Mouse (Mus musculus): Measurements from ENCODE around the gene Ptpa. TPM values are rescaled to one million over a fixed set of nuclear protein-coding genes. Genes with fewer than 3 reads are reported as not detected.

Ptpa gene
- polyA plus RNA-seq, 1 experiment from 2014 or later: 129 TPM

DNA sequence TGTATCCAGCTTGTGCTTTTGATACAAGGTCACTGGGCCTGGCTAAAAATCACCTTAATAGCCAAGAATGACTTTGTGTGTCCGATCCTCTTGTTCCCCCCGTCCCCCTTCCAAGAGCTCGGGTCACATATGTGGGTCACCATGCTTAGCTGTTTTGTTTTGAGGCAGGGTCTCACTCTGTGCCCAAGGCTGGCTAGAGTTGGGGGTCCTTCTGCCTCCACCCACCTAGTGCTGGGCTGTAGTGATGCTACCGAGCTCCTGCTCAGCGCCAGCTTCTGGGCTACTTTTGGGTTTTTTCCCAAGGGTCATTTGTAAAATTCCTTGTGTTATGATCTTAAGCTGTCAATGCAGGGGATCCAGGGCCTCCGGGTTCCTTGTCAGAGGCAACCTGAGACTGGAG is 2.4 kb downstream of the Ptpa start:
- H3K4me3 ChIP-seq: no peak overlapping the region
- WGBS: 72% methylated on average over 6 of the region's 6 CpGs
- no peak overlapping the region for H3K27ac ChIP-seq
- H3K9ac ChIP-seq: peak overlapping the region; percentile 44; the same call in 1 of the 2 replicates
- no peaks in the 10 kb centered on the region for H3K9me3 ChIP-seq
- H3K4me1 ChIP-seq: peaks cover 37% of the 10 kb centered on the region
- no peaks in the 10 kb centered on the region for H3K36me3 ChIP-seq
- no peaks in the 10 kb centered on the region for H3K27me3 ChIP-seq (replicated peaks)
- no peak for ATAC-seq (ENCODE audit: low FRiP score, low read depth)
- H3K4me2 ChIP-seq (replicated peaks): peak overlapping the region; percentile 41

DNA sequence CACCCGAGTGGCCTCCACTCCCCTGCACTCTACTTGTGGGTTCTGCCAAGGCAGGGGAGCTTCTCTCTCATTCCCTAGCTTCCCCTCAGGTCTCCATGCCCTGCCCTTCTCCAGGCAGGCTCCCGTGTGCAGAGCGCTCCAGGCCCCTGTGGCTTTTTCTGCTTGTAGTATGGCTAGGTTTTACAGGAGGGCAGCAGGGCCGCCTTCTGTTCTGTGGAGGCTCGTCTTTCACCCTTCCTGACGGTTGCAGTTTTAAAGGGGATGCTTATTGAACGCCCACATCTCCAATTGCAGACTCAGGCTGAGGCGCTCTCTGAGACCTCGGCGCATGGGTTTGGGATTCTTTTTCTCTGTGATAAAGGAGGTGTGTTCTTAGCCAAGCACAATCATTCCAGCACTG is 3.3 kb downstream of the Ptpa start:
- H3K4me2 ChIP-seq (replicated peaks): peak overlapping the region; percentile 41
- no peaks in the 10 kb centered on the region for H3K9me3 ChIP-seq
- H3K27me3 ChIP-seq (replicated peaks): no peaks in the 10 kb centered on the region
- no peak overlapping the region for H3K4me3 ChIP-seq
- no peak for ATAC-seq (ENCODE audit: low FRiP score, low read depth)
- H3K9ac ChIP-seq: peak overlapping the region; percentile 44; the same call in 1 of the 2 replicates
- 21% methylated on average over 10 of the region's 10 CpGs for WGBS
- no peaks in the 10 kb centered on the region for H3K36me3 ChIP-seq
- no peak overlapping the region for H3K27ac ChIP-seq
- peaks cover 33% of the 10 kb centered on the region for H3K4me1 ChIP-seq

- no peak overlapping the region for H3K27ac ChIP-seq
Measured at GRCm38 (mm10) chr2:30421432-30421831, 5.6 kb downstream of the Ptpa start.

DNA sequence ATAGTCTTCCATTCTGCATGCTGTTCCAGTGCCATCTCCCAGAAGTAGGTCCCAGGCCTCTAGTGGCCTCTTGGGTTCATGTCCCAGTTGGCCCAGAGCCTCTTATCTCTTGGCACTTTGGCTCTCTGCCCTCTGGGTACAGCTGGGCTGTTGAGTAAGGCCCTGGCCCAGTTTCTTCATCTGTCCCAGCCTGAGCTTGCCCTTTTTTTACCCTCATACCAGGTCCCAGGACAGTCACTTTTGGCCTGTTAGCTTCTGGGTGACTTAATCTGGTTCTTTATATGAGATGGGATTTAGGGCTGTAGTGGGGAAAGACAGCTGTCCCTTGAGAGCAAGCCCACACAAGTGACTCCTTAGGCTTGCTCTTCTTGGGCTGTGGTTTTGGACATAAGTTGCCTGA is 13.3 kb downstream of the Ptpa start:
- Histone ChIP-seq H3K9me3 (no peaks in the 10 kb centered on the region), H3K36me3 (peaks cover 76% of the 10 kb centered on the region), H3K4me1 (no peaks in the 10 kb centered on the region), H3K27ac (no peak overlapping the region), H3K9ac (no peak overlapping the region), H3K4me2 (replicated peaks) (no peak overlapping the region), H3K4me3 (no peak overlapping the region), H3K27me3 (replicated peaks) (no peaks in the 10 kb centered on the region)
- ATAC-seq (ENCODE audit: low FRiP score, low read depth): no peak

More at GRCm38 (mm10) chr2:30421432-30421831, 5.6 kb downstream of the Ptpa start:
- no peak overlapping the region for H3K9ac ChIP-seq
- H3K4me3 ChIP-seq: no peak overlapping the region
- H3K27me3 ChIP-seq (replicated peaks): no peaks in the 10 kb centered on the region
- ATAC-seq (ENCODE audit: low FRiP score, low read depth): no peak
- 65% methylated on average over 4 of the region's 4 CpGs for WGBS
- H3K4me2 ChIP-seq (replicated peaks): no peak overlapping the region
- H3K4me1 ChIP-seq: peaks cover 26% of the 10 kb centered on the region
- peaks cover 2% of the 10 kb centered on the region for H3K36me3 ChIP-seq
- H3K9me3 ChIP-seq: no peaks in the 10 kb centered on the region

DNA sequence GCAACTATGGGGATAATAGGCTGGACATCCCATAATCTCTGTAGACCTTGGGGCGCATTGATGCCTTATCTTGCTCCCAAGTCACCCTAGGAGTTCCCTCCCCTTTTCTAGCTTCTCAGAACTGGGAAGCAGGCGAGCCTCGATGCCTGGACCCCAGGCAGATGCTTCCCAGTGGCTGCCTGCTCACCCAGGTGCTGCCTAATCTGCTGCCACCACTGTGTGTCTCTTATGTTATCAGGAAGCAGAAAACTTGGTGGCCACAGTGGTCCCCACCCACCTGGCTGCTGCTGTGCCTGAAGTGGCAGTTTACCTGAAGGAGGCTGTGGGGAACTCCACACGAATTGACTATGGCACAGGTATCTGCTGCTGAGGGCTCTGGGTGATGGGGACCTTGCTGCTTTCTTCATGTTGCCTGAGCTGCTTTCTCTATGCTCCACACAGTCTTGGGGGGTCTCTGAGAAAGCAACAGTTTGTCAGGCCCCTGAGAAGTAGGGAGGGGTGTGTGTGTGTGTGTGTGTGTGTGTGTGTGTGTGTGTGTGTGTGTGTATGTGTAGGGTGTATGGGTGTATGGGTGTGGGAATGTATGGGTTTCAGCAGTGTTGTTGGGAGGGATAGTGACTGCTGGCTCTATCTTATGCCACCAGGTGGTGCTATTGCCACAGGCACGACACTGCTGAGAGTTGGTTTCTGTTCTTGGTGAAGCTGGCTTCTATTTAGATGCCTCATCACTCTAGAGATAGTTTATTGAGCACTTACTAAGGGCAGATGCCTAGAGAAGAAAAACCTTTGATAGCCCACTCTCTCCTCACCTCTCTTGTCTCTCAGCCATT is 19.7 kb downstream of the Ptpa start:
- no peak overlapping the region for H3K9ac ChIP-seq
- no peak overlapping the region for H3K27ac ChIP-seq
- no peak overlapping the region for H3K4me3 ChIP-seq
- ATAC-seq (ENCODE audit: low FRiP score, low read depth): 0 out of 2 replicates have a peak, but pooled peaks have one; percentile 62
- H3K4me1 ChIP-seq: peaks cover 8% of the 10 kb centered on the region
- H3K9me3 ChIP-seq: no peaks in the 10 kb centered on the region
- peaks cover 70% of the 10 kb centered on the region for H3K36me3 ChIP-seq
- H3K27me3 ChIP-seq (replicated peaks): no peaks in the 10 kb centered on the region
- WGBS: 55% methylated on average over 5 of the region's 5 CpGs
- no peak overlapping the region for H3K4me2 ChIP-seq (replicated peaks)

DNA sequence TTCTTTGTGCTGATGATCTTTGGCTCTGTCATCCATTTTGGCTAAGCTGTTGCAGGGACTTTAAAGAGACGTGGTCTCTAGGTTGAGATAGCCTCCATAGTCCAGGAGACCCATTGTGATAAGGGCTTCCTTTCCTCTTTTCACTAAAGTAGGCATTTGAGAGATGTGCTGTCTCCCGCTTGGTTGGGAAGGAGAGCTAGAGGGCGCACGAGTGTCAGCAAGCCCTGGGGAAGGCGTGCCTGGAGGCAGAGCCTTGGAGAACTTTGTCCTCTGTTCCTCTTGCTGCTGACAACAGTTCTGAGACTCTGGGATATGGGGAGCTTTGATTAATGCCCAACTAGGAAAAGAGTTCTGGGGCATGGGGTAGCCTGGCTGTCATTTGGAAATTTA is 20.3 kb downstream of the Ptpa start:
- Histone ChIP-seq H3K27me3 (replicated peaks) (no peaks in the 10 kb centered on the region), H3K9ac (no peak overlapping the region), H3K9me3 (no peaks in the 10 kb centered on the region), H3K4me1 (peaks cover 14% of the 10 kb centered on the region), H3K27ac (no peak overlapping the region), H3K4me3 (no peak overlapping the region), H3K36me3 (peaks cover 64% of the 10 kb centered on the region), H3K4me2 (replicated peaks) (no peak overlapping the region)
- 80% methylated on average over 5 of the region's 5 CpGs for WGBS
- ATAC-seq (ENCODE audit: low FRiP score, low read depth): no peak

- no peak overlapping the region for H3K9ac ChIP-seq
- no peak overlapping the region for H3K4me3 ChIP-seq
- peaks cover 58% of the 10 kb centered on the region for H3K36me3 ChIP-seq
- 81% methylated on average over 4 of the region's 4 CpGs for WGBS
- no peak overlapping the region for H3K27ac ChIP-seq
- no peaks in the 10 kb centered on the region for H3K9me3 ChIP-seq
- peaks cover 20% of the 10 kb centered on the region for H3K4me1 ChIP-seq
- no peaks in the 10 kb centered on the region for H3K27me3 ChIP-seq (replicated peaks)
- ATAC-seq (ENCODE audit: low FRiP score, low read depth): no peak
- no peak overlapping the region for H3K4me2 ChIP-seq (replicated peaks)
Measured at GRCm38 (mm10) chr2:30436809-30437208, 21.0 kb downstream of the Ptpa start.

GRCm38 (mm10) chr2:30437791-30438190 is 22.0 kb downstream of the Ptpa start:
- H3K4me1 ChIP-seq: peaks cover 30% of the 10 kb centered on the region
- no peaks in the 10 kb centered on the region for H3K9me3 ChIP-seq
- H3K27me3 ChIP-seq (replicated peaks): no peaks in the 10 kb centered on the region
- peaks cover 48% of the 10 kb centered on the region for H3K36me3 ChIP-seq
- H3K4me3 ChIP-seq: no peak overlapping the region
- no peak overlapping the region for H3K4me2 ChIP-seq (replicated peaks)
- no peak overlapping the region for H3K9ac ChIP-seq
- H3K27ac ChIP-seq: no peak overlapping the region
- 93% methylated on average over 4 of the region's 4 CpGs for WGBS
- ATAC-seq (ENCODE audit: low FRiP score, low read depth): no peak

DNA sequence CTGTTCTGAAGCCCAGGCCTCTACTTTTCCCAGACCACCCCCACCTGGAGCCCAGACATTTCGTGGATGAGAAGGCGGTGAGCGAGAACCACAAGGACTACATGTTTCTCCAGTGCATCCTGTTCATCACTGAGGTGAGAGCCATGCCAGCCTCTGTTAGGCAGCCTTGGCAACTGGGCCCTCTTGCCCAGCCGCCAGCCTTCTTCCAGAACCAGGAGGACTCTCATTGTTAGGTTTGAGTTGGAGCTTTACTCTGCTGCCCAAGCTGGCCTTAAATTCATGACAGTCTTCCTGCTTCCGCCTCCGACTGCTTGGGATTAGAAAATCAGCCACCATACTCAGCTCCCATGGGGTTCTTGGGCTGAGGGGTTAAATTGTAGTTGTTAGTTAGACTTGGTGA is 23.8 kb downstream of the Ptpa start:
- Histone ChIP-seq H3K4me2 (replicated peaks) (no peak overlapping the region), H3K9ac (no peak overlapping the region), H3K9me3 (no peaks in the 10 kb centered on the region), H3K4me1 (peaks cover 48% of the 10 kb centered on the region), H3K27ac (no peak overlapping the region), H3K4me3 (no peak overlapping the region), H3K36me3 (peaks cover 44% of the 10 kb centered on the region), H3K27me3 (replicated peaks) (no peaks in the 10 kb centered on the region)
- ATAC-seq (ENCODE audit: low FRiP score, low read depth): no peak
- WGBS: 91% methylated on average over 6 of the region's 6 CpGs

DNA sequence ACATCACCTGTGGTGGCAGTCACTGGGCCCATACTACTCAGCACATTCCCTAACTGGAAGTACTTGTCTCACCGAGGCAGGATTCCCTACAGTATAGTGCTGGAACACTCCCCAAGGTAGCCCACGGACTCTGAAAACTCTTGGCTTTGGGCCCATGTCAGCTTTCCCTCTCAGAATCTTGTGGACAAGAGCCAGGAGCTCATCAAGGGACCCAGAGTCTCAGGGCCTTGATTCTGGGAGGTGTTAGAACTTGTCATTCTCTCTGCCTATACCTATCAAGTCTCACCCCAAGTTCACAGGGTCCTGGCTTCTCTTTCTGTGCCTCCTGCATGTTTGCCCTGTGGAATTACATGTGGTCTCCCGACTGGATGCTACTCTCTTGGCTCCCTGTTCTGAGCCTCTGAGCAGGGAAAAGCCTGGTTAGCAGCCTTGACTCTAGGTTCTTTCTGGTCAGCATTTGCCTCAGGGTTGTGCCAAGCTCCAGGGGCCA is 24.4 kb downstream of the Ptpa start:
- H3K36me3 ChIP-seq: peaks cover 49% of the 10 kb centered on the region

DNA sequence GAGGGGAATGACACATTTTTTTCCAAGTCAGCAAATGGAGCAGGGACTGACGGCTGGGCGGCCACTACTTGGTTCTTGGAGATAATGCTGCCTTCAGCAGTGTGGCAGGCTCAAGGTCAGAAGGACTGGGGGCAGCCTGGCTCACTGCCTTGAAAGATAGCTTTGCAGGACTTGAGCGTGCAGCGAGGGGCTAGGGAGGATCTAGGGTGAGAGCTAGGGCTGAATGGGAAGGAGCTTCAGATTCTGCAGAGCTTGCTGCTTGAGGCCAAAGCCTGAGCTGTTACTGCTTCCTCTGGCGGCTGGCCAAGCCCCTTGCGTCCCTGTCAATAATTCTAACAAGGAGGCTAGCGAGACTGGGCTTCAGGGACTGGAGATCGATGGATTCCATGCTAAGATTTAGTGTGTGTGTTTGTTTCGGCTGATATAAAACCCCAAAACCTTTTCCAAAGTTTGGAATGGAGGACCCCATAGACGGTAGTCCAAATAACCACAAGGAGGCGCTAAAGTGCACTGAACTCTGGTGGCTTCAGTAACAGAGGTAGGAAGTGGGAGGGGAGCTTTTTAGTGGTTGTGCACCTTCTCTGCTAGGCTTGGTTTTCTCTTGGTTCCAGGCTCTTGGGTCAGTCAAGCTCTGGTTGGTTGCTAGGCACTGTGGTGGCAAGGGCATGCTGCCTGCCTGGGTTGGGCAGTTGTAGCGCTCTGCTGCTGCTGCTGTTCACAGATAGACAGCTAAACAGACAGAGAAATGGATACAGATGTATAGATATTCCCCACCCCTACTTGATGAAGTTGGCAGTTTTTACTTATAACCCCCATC is 25.1 kb downstream of the Ptpa start:
- Histone ChIP-seq H3K4me2 (replicated peaks) (peak overlapping the region; percentile 43), H3K27ac (peak overlapping the region; percentile 86), H3K4me1 (peaks cover 58% of the 10 kb centered on the region), H3K9me3 (no peaks in the 10 kb centered on the region), H3K4me3 (no peak overlapping the region), H3K36me3 (peaks cover 54% of the 10 kb centered on the region), H3K9ac (peak overlapping the region; percentile 53; the same call in 1 of the 2 replicates), H3K27me3 (replicated peaks) (no peaks in the 10 kb centered on the region)
- 0 out of 2 replicates have a peak, but pooled peaks have one; percentile 23 for ATAC-seq (ENCODE audit: low FRiP score, low read depth)
- WGBS: 21% methylated on average over 12 of the region's 12 CpGs

More for the DNA sequence above, 24.4 kb downstream of the Ptpa start:
- H3K9ac ChIP-seq: 0 out of 2 replicates have a peak overlapping the region, but pooled peaks have one; percentile 38
- no peak overlapping the region for H3K4me3 ChIP-seq
- H3K27me3 ChIP-seq (replicated peaks): no peaks in the 10 kb centered on the region
- peak overlapping the region; percentile 68 for H3K27ac ChIP-seq
- H3K4me2 ChIP-seq (replicated peaks): no peak overlapping the region
- H3K4me1 ChIP-seq: peaks cover 54% of the 10 kb centered on the region
- ATAC-seq (ENCODE audit: low FRiP score, low read depth): no peak
- H3K9me3 ChIP-seq: no peaks in the 10 kb centered on the region
- WGBS: 79% methylated on average over 3 of the region's 3 CpGs

All from neural tube, embryonic 12.5 days (tissue).